Mouse (Mus musculus) kidney, embryonic 16.5 days (tissue): ENCODE data around the gene Farp1. TPM values are rescaled to one million over a fixed set of nuclear protein-coding genes. Genes with fewer than 3 reads are reported as not detected.

Experiments
- ATAC-seq: fragments of 200-750 bp; cut with Nextera tagmentation; 2 replicates; pipeline ENCODE4 v1.8.0; 2017; ENCODE audit warnings: moderate TSS enrichment; ENCODE audit not compliant: low FRiP score, low TSS enrichment
- H3K27ac ChIP-seq: fragments of 300-500 bp; sonication (generic); 2 replicates; pipeline ENCODE4 v1.5.1; 2014; ENCODE audit warnings: low read length
- H3K27me3 ChIP-seq: fragments of 300-500 bp; sonication (generic); 2 replicates; pipeline ENCODE4 v1.6.1; 2014; ENCODE audit warnings: low read length, control low read depth, mixed read lengths; ENCODE audit not compliant: insufficient read depth
- H3K36me3 ChIP-seq: fragments of 300-500 bp; sonication (generic); 2 replicates; pipeline ENCODE4 v1.6.1; 2014; ENCODE audit warnings: low read length, control low read depth, mixed read lengths; ENCODE audit not compliant: insufficient read depth
- H3K4me1 ChIP-seq: fragments of 300-500 bp; sonication (generic); 2 replicates; pipeline ENCODE4 v1.6.1; 2014; ENCODE audit warnings: low read length, control low read depth, mixed read lengths; ENCODE audit not compliant: insufficient read depth
- H3K4me2 ChIP-seq: fragments of 300-500 bp; sonication (generic); replicated peaks from 2 replicates; pipeline ENCODE4 v1.6.1; 2014; ENCODE audit warnings: low read depth, low read length
- H3K4me3 ChIP-seq: fragments of 300-500 bp; sonication (generic); 2 replicates; pipeline ENCODE4 v1.5.1; 2014; ENCODE audit warnings: mild to moderate bottlenecking, low read length
- H3K9ac ChIP-seq: fragments of 300-500 bp; sonication (generic); replicated peaks from 2 replicates; pipeline ENCODE4 v1.6.1; 2014; ENCODE audit warnings: low read length
- H3K9me3 ChIP-seq: fragments of 300-500 bp; sonication (generic); 2 replicates; pipeline ENCODE4 v1.6.1; 2016; ENCODE audit warnings: low read length, control low read depth
- WGBS: fragments of 180-500 bp; shearing (Covaris S2); extraction: QIAGEN DNeasy Blood & Tissue Kit; methylation state at CpG from one replicate; pipeline ENCODE4 v1.1.7; 2014; 5-methylcytosine and 5-hydroxymethylcytosine counted together
- polyA plus RNA-seq: library from polyadenylated mRNA; unstranded; fragments of >200 nt; fragmentation: Nextera tagmentation; extraction: Ambion mirVana; gene quantifications from 2 replicates; pipeline ENCODE4 v1.2.1, GENCODE M21; 2015

Farp1 gene
- polyA plus RNA-seq, 1 experiment from 2014 or later, result 31.9 TPM

DNA sequence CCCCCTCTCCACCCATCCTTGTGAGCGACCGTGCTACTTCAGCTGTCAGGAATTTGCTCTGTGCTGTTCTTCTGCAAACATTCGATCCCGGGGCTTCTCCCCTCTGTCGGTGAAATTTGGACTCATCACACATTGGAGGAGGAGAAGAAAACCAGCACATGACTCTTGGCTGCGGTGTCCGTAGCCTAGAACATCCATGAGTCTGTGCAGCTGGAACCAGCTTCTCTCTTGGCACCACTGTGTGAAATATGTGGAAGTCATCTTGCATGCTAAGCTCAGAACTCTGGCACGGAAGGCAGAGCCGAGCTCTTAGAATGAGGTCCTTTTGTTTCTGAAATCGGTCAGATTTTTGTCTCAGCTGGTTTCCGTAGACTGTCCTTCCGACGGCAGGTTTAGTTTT is 156.7 kb downstream of the Farp1 start:
- Histone ChIP-seq H3K4me1 (peaks cover 17% of the 10 kb centered on the region; the same call in 1 of the 2 replicates), H3K4me2 (no peak overlapping the region), H3K9me3 (peaks cover 8% of the 10 kb centered on the region), H3K36me3 (peaks cover 15% of the 10 kb centered on the region), H3K27ac (peak overlapping the region; percentile 52; the same call in 1 of the 2 replicates), H3K4me3 (no peak overlapping the region), H3K27me3 (no peaks in the 10 kb centered on the region), H3K9ac (no peak overlapping the region)
- peak; percentile 43; the same call in 1 of the 2 replicates for ATAC-seq
- WGBS, result 50% methylated on average over 13 of the region's 13 CpGs

DNA sequence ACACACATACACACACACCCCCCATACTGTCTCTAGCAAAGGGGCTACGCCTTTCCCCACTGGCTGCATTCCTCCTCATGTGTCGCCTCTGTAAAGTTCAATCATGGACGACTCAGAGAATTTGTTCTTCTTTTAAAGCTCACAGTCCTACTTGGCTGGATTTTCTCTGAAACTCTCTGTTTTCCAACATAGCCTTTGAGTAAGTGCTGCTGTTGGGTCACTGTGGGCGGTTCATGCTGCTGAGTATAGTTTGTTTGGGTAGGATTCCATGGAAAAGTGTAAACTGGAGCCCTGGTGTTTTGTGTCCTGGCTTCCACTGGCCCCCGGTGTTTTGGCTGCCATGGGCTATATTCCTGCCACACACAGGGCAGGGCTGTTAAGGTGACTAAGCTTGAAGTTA is 157.4 kb downstream of the Farp1 start:
- H3K36me3 ChIP-seq, result peaks cover 15% of the 10 kb centered on the region
- peaks cover 8% of the 10 kb centered on the region for H3K9me3 ChIP-seq
- H3K4me1 ChIP-seq, result peaks cover 17% of the 10 kb centered on the region; the same call in 1 of the 2 replicates
- no peak overlapping the region for H3K4me2 ChIP-seq
- no peak overlapping the region for H3K4me3 ChIP-seq
- 0 out of 2 replicates have a peak overlapping the region, but pooled peaks have one; percentile 4 for H3K27ac ChIP-seq
- no peak overlapping the region for H3K9ac ChIP-seq
- H3K27me3 ChIP-seq, result no peaks in the 10 kb centered on the region
- no peak for ATAC-seq
- WGBS, result 62% methylated on average over 5 of the region's 5 CpGs

DNA sequence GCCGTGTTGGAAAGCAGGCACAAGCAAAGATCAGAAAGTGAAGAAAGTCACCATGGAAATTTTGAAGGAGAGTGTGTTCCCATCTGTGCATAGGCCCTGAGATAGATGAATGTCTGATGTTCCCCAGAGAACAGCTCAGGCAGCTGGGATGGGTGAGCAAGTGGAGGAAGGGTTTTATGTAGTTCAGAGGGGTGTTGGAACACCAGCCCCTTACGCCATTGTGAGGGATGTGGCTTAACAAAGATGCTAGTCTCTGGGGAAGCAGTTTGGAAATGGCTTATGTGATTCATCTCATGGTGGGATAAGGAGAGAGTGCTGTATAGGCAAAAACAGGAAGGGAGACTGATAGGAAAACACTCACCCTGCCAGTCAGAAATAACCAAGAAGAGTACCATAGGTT is 159.0 kb downstream of the Farp1 start:
- H3K36me3 ChIP-seq, result peaks cover 15% of the 10 kb centered on the region
- no peak overlapping the region for H3K4me3 ChIP-seq
- H3K27me3 ChIP-seq, result no peaks in the 10 kb centered on the region
- H3K9ac ChIP-seq, result no peak overlapping the region
- ATAC-seq, result no peak
- no peak overlapping the region for H3K4me2 ChIP-seq
- WGBS, result 87% methylated on average over 2 of the region's 2 CpGs
- H3K9me3 ChIP-seq, result peaks cover 8% of the 10 kb centered on the region
- H3K27ac ChIP-seq, result no peak overlapping the region
- H3K4me1 ChIP-seq, result peaks cover 31% of the 10 kb centered on the region

DNA sequence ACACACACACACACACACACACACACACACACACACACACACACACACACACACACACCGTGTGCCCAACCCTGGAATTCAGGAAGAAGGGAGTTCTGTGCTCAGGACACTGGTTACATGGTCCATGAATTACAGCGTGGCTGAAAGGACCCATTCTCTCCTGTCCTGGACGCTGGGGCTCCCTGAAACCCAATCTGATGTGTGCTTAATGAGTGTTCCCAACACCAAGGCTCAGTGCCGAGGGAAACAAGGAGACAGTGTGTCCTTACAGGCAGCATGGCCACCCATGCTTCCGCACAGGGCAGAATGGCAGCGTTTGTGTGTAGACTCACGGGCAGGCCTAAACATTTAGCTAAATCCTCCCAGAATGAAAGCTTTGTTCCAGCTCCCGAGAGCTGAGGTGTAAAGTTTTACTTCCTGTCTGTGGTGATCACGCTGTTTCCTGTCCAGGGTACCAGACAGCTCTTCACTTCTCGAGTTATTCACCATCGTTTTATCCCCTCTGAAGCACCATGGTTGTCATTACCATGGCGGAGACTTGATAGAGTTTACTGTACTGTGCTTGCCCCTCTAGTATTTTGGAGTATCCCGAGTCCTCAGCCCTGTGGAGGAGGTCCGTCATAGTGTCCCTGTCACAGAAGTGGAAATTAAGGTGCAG is 164.0 kb downstream of the Farp1 start:
- Histone ChIP-seq H3K27me3 (no peaks in the 10 kb centered on the region), H3K9me3 (peaks cover 8% of the 10 kb centered on the region), H3K9ac (0 out of 2 replicates have a peak overlapping the region, but pooled peaks have one; percentile 4), H3K4me1 (peaks cover 39% of the 10 kb centered on the region), H3K4me2 (peak overlapping the region; percentile 4), H3K36me3 (peaks cover 13% of the 10 kb centered on the region), H3K27ac (peak overlapping the region; percentile 79), H3K4me3 (no peak overlapping the region)
- 28% methylated on average over 14 of the region's 14 CpGs for WGBS
- peak; percentile 84 for ATAC-seq

DNA sequence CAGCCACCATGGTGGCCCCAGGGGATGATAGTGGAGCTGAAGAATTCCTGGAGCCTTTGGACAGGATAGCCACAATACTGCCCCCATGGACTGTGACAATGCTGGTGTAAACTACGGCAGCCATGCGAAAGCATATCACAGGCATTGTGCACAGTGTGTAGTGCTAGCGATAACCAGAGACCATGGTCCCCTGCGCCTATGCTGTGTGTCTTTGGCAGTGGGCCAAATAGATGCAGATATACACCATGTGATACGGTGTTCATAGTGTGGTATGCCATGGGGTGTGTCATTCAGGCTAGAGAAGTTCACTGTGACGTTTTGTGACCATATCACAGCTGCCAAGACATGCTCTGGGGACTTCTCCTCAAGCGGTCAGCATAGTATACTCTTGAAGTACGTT is 164.8 kb downstream of the Farp1 start:
- H3K4me1 ChIP-seq, result peaks cover 40% of the 10 kb centered on the region
- WGBS, result 47% methylated on average over 8 of the region's 8 CpGs
- no peaks in the 10 kb centered on the region for H3K27me3 ChIP-seq
- peaks cover 8% of the 10 kb centered on the region for H3K9me3 ChIP-seq
- no peak overlapping the region for H3K4me2 ChIP-seq
- H3K36me3 ChIP-seq, result peaks cover 13% of the 10 kb centered on the region
- no peak overlapping the region for H3K4me3 ChIP-seq
- ATAC-seq, result peak; percentile 64
- H3K9ac ChIP-seq, result no peak overlapping the region
- peak overlapping the region; percentile 79 for H3K27ac ChIP-seq

DNA sequence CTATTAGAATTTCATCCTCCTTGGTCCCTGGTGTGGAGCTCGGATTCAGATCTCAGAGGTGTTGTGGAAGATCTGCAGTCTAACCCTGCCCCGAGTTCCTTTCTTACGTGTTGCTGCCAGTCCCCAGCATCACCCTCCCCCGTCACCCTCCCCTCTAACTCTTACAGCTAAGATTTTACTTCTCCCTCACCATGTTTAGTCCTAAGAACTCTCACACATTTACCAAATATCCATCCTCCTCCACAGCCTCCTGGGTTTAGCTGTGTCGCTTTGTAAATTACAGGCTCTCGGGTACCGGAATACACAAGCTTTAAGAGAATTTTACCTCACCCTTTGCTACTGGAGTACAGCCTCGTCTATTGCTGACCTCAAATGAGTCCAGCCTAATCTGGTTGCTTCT is 165.4 kb downstream of the Farp1 start:
- H3K27me3 ChIP-seq, result no peaks in the 10 kb centered on the region
- peaks cover 7% of the 10 kb centered on the region for H3K9me3 ChIP-seq
- H3K4me1 ChIP-seq, result peaks cover 46% of the 10 kb centered on the region
- WGBS, result 54% methylated on average over 8 of the region's 8 CpGs
- no peak overlapping the region for H3K4me3 ChIP-seq
- no peak overlapping the region for H3K4me2 ChIP-seq
- ATAC-seq, result no peak
- peak overlapping the region; percentile 79; the same call in 1 of the 2 replicates for H3K27ac ChIP-seq
- H3K9ac ChIP-seq, result 0 out of 2 replicates have a peak overlapping the region, but pooled peaks have one; percentile 13
- peaks cover 10% of the 10 kb centered on the region for H3K36me3 ChIP-seq

DNA sequence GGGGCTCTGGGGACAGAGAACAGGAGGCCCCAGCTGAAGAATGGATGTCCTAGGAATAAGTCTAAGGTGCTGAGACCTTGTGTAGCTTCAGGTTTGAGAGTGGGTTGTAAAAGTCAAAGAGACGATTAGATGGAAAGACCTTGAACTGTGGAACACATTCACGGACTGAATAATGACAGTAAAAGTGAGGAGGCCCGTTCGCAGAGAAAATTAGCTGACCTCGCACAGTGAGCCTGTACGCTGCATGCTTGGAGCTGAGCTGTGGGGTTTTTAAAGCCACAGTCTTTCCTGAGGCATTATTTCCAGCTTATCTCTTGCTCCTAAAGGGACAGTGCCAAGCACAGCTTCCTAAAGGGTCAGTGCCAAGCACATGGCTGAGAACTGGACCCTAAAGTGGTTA is 166.2 kb downstream of the Farp1 start:
- Histone ChIP-seq H3K27me3 (no peaks in the 10 kb centered on the region), H3K9ac (no peak overlapping the region), H3K4me2 (no peak overlapping the region), H3K36me3 (0 out of 2 replicates have a peak, but pooled peaks cover 4% of the 10 kb centered on the region), H3K4me1 (peaks cover 48% of the 10 kb centered on the region), H3K27ac (no peak overlapping the region), H3K9me3 (peaks cover 3% of the 10 kb centered on the region; the same call in 1 of the 2 replicates), H3K4me3 (no peak overlapping the region)
- 56% methylated on average over 6 of the region's 6 CpGs for WGBS
- ATAC-seq, result no peak

DNA sequence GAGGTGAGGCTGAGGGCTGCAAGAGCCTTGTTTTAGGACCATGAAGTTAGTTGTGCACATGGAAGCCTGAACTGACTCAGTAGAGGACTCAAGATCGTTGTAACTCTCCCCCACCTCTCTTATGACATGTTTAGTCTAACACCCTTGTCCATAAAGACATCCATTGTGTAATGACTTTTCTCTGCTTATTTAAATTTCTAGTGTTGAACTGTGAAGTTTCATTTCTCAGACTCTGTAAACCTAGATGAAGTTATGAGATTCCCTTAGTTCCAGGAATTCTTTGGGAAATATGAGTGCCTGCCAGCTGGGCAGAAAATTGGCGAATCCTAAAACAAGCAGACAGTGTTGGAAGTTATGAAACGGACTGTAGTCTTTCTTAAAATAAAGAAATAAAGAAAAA is 170.5 kb downstream of the Farp1 start:
- no peaks in the 10 kb centered on the region; the same call in none of the 2 replicates for H3K36me3 ChIP-seq
- H3K27me3 ChIP-seq, result no peaks in the 10 kb centered on the region
- no peak overlapping the region for H3K27ac ChIP-seq
- H3K4me3 ChIP-seq, result no peak overlapping the region
- H3K4me1 ChIP-seq, result peaks cover 31% of the 10 kb centered on the region
- 76% methylated on average over 3 of the region's 3 CpGs for WGBS
- no peak overlapping the region for H3K9ac ChIP-seq
- no peak overlapping the region for H3K4me2 ChIP-seq
- no peaks in the 10 kb centered on the region for H3K9me3 ChIP-seq
- peak; percentile 13; the same call in 1 of the 2 replicates for ATAC-seq

DNA sequence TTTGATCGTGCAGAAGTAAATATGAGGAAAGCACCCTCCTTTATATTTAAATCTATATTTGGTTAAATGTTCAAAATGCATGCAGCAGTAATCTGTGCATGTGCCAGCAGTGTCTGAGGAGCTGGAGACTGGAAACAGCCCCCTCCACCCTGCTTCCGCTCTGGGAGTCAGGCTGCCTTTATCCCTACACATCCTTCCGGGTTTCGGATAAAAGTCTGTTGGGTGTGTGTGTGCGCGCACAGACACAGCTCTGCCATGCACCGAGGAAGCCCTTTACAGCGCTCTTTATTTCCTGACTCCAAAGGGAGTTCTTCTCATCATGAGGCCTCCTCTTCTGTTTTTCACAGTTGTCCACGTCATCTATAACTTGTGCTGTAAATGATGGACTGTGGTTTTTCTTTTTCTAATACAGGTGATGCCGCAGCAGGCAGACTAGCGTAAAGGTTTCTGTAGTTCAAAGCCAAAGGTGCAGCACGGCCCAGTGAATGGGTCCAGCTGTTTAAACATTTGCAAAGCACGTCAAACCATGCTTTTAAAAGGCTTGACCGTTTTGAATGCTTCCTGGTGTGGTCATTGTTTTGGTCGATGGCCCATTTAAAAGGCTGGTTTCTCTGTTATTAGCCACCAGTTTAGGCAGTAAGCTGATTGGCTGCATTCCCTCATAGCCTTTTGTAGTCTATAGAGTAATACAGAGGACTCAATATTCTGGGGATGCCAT is 172.6 kb downstream of the Farp1 start:
- Histone ChIP-seq H3K27ac (peak overlapping the region; percentile 9; the same call in 1 of the 2 replicates), H3K9me3 (no peaks in the 10 kb centered on the region), H3K4me1 (peaks cover 21% of the 10 kb centered on the region), H3K4me3 (no peak overlapping the region), H3K27me3 (no peaks in the 10 kb centered on the region), H3K9ac (no peak overlapping the region), H3K36me3 (peaks cover 9% of the 10 kb centered on the region), H3K4me2 (no peak overlapping the region)
- WGBS, result 51% methylated on average over 15 of the region's 15 CpGs
- ATAC-seq, result 0 out of 2 replicates have a peak, but pooled peaks have one; percentile 24

DNA sequence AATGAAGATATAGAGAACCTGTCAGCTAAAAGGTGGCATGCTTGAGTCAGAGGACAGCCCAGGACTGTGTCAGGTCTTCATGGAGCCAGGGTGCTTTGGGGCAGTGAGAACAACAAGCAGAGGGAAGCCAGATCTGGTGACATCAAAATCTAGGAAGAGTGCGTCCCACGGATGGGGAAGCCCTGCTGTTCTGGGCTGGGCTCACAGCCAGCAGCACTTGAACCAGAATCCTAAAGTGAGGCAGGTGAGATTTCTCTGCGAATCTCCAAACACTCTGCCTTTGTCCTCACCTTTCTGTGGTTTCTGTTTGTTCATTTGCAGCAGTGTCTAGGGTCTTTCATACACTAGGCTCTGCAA is 173.1 kb downstream of the Farp1 start:
- Histone ChIP-seq H3K4me3 (no peak overlapping the region), H3K27ac (peak overlapping the region; percentile 9; the same call in 1 of the 2 replicates), H3K4me2 (no peak overlapping the region), H3K4me1 (peaks cover 21% of the 10 kb centered on the region), H3K9ac (no peak overlapping the region), H3K9me3 (no peaks in the 10 kb centered on the region), H3K36me3 (peaks cover 9% of the 10 kb centered on the region), H3K27me3 (no peaks in the 10 kb centered on the region)
- ATAC-seq, result no peak
- 68% methylated on average over 3 of the region's 3 CpGs for WGBS
